Mouse (Mus musculus) liver, adult 2 months (tissue): ENCODE results near the gene Arv1. TPM values are rescaled to one million over a fixed set of nuclear protein-coding genes. Genes with fewer than 3 reads are reported as not detected.

Source experiments
- DNase-seq: peaks from one replicate; pipeline ENCODE4 v3.0.0-alpha.2; 2011; ENCODE audit warnings: low read depth, low spot score; ENCODE audit errors: extremely low read depth
- H3K27ac ChIP-seq: fragments of 200-500 bp; replicated peaks from 2 replicates; pipeline ENCODE4 v1.5.1; 2012; ENCODE audit warnings: low read depth, mild to moderate bottlenecking, control low read depth, inconsistent platforms, low read length; ENCODE audit not compliant: insufficient read depth
- H3K27me3 ChIP-seq: fragments of 200-500 bp; 2 replicates; pipeline ENCODE4 v1.6.1; 2012; ENCODE audit warnings: mild to moderate bottlenecking, moderate library complexity, low read length, inconsistent platforms; ENCODE audit not compliant: control insufficient read depth, insufficient read depth
- H3K36me3 ChIP-seq: fragments of 200-500 bp; 2 replicates; pipeline ENCODE4 v1.6.1; 2012; ENCODE audit warnings: low read length, inconsistent platforms; ENCODE audit not compliant: control insufficient read depth, insufficient read depth
- H3K4me1 ChIP-seq: fragments of 200-500 bp; 2 replicates; pipeline ENCODE4 v1.6.1; 2011; ENCODE audit warnings: low read length; ENCODE audit not compliant: control insufficient read depth, insufficient read depth
- H3K4me3 ChIP-seq: fragments of 200-500 bp; 2 replicates; pipeline ENCODE4 v1.5.1; 2011; ENCODE audit warnings: low read depth, mild to moderate bottlenecking, control low read depth, low read length, moderate library complexity; ENCODE audit not compliant: insufficient read depth
- H3K79me2 ChIP-seq: fragments of 200-500 bp; 2 replicates; pipeline ENCODE4 v1.6.1; 2012; ENCODE audit warnings: inconsistent platforms, mild to moderate bottlenecking, low read length, moderate library complexity; ENCODE audit not compliant: control insufficient read depth, insufficient read depth
- H3K9ac ChIP-seq: fragments of 200-500 bp; 2 replicates; pipeline ENCODE4 v1.6.1; 2012; ENCODE audit warnings: low read depth, mild to moderate bottlenecking, control low read depth, inconsistent platforms, low read length
- CTCF ChIP-seq: fragments of 200-500 bp; IDR thresholded peaks from 2 replicates; pipeline ENCODE4 v1.5.1; 2011; ENCODE audit warnings: low read depth, low read length, control low read depth
- POLR2A ChIP-seq: fragments of 200-500 bp; IDR thresholded peaks from 2 replicates; pipeline ENCODE4 v1.6.1; 2011; ENCODE audit warnings: low read length, control low read depth; ENCODE audit not compliant: insufficient read depth; ENCODE audit errors: extremely low read depth
- WGBS: fragments of 180-500 bp; shearing (Covaris S2); methylation state at CpG from one replicate; pipeline ENCODE4 v1.1.7; 2018; 5-methylcytosine and 5-hydroxymethylcytosine counted together
- polyA plus RNA-seq: library from polyadenylated mRNA; depleted of rRNA; stranded (reverse); fragments of >200 nt; gene quantifications from 2 replicates; pipeline ENCODE4 v1.2.3, GENCODE M21; 2012
- total RNA-seq: library from RNA; depleted of rRNA; stranded (reverse); fragments of >200 nt; gene quantifications from 2 replicates; pipeline ENCODE4 v1.2.3, GENCODE M21; 2014

The Arv1 gene
- total and polyA plus RNA-seq, 2 experiments, result 1.7 to 6.8 TPM

- H3K4me1 ChIP-seq, result no peaks in the 10 kb centered on the region
- TF ChIP-seq CTCF (no peak), POLR2A (no peak)
- no peak overlapping the region for H3K27ac ChIP-seq
- WGBS, result 87% methylated on average over 3 of the region's 3 CpGs
- H3K9ac ChIP-seq, result no peak overlapping the region
- no peaks in the 10 kb centered on the region for H3K79me2 ChIP-seq
- no peak for DNase-seq
- H3K4me3 ChIP-seq, result no peak overlapping the region
- no peaks in the 10 kb centered on the region for H3K27me3 ChIP-seq
- peaks cover 5% of the 10 kb centered on the region for H3K36me3 ChIP-seq
Measured at GRCm38 (mm10) chr8:124735371-124735911, 13.5 kb downstream of the Arv1 start.

DNA sequence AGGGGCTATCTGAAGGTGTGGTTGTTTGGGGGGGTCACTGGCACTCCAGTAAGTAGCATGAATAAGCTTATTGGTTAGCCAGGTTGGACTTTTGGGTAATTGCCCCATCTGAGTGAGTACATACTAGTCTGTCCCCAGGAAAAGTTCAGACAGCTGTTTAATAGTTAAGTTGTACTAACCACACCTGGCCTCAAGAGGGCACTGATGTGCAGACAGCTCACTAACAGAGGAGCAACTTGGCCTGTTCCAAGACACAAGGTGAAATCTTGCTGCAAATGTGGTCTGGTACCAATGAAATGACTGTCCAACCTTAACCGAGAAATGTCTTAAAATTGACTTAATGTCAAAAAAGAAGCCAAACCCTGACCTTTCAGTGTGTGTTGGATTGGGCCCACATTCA lies 17.3 kb downstream of the Arv1 start:
- Histone ChIP-seq H3K9ac (no peak overlapping the region), H3K79me2 (no peaks in the 10 kb centered on the region), H3K27ac (no peak overlapping the region), H3K4me1 (no peaks in the 10 kb centered on the region), H3K27me3 (no peaks in the 10 kb centered on the region), H3K4me3 (no peak overlapping the region), H3K36me3 (no peaks in the 10 kb centered on the region)
- 58% methylated on average over 1 of the region's 1 CpGs for WGBS
- peak; percentile 82 for TF ChIP-seq CTCF
- TF ChIP-seq POLR2A, result no peak
- peak; percentile 55 for DNase-seq

DNA sequence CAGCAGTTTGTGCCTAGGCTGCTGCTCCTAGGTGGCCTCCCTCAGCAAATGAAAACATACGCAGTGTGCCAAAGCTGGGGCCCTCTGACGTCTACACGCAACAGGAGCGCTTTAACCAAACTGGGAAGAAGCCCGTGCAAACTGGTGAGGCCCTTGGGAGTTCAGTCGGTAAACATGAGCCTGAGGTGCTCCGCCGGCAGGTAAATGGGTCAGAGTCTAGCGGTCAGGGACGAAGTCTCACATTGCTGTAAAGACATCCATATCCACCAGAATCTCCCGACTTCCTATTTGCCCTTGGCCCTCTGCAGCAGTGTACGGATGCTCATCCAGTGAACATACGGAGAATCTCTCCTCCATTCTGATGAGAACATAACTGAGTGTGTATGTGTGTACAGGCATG lies 24.7 kb downstream of the Arv1 start:
- WGBS, result 22% methylated on average over 13 of the region's 13 CpGs
- no peak overlapping the region for H3K9ac ChIP-seq
- H3K27me3 ChIP-seq, result no peaks in the 10 kb centered on the region
- peaks cover 20% of the 10 kb centered on the region for H3K4me1 ChIP-seq
- H3K27ac ChIP-seq, result no peak overlapping the region; the same call in 1 of the 2 replicates
- peak; percentile 82 for DNase-seq
- H3K79me2 ChIP-seq, result no peaks in the 10 kb centered on the region
- TF ChIP-seq CTCF, result no peak
- H3K36me3 ChIP-seq, result no peaks in the 10 kb centered on the region
- H3K4me3 ChIP-seq, result no peak overlapping the region

DNA sequence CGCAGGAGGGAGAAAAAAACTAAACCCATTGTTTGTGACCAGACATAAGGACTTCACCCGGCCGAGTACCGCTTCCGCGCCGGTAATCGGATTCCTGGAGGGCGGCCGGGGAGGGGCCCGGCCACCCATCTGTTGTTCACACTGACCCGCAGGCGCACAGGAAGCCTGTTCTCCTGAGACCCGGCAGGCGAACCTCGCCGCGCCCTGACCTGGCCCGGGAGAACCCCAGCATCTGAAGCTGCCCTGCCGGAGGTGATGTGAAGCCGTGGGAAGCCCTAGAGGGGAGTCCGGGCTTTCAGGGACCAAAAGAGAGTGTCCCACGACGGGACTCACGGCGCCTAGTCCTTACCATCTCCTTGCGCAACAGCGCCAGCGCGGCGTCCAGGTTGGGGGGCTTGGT lies 29.3 kb downstream of the Arv1 start:
- no peak for DNase-seq
- no peak overlapping the region for H3K27ac ChIP-seq
- no peaks in the 10 kb centered on the region for H3K79me2 ChIP-seq
- TF ChIP-seq CTCF (no peak), POLR2A (no peak)
- H3K4me3 ChIP-seq, result peak overlapping the region; percentile 74
- peak overlapping the region; percentile 71 for H3K9ac ChIP-seq
- H3K4me1 ChIP-seq, result peaks cover 39% of the 10 kb centered on the region
- WGBS, result under 1% methylated on average over 31 of the region's 31 CpGs
- H3K36me3 ChIP-seq, result no peaks in the 10 kb centered on the region
- no peaks in the 10 kb centered on the region for H3K27me3 ChIP-seq

- H3K9ac ChIP-seq, result peak within 1 kb of the TSS; percentile 71
- DNase-seq, result peak; percentile 57
- no peak for TF ChIP-seq CTCF
- TF ChIP-seq POLR2A, result 0 out of 2 replicates have a peak, but pooled peaks have one; percentile 20
- H3K4me1 ChIP-seq, result peaks cover 33% of the 10 kb centered on the region
- WGBS, result 1% methylated on average over 41 of the region's 41 CpGs
- H3K27ac ChIP-seq, result no peak within 1 kb of the TSS
- H3K79me2 ChIP-seq, result no peaks in the 10 kb centered on the region
- H3K36me3 ChIP-seq, result no peaks in the 10 kb centered on the region
- no peaks in the 10 kb centered on the region for H3K27me3 ChIP-seq
- H3K4me3 ChIP-seq, result peak within 1 kb of the TSS; percentile 74
Measured at GRCm38 (mm10) chr8:124751709-124752173, 29.8 kb downstream of the Arv1 start, which contains the start of gene Fam89a. TSS of gene Fam89a (minus strand) at chr8:124751832.

- DNase-seq, result no peak
- 44% methylated on average over 21 of the region's 21 CpGs for WGBS
- no peak for TF ChIP-seq POLR2A
- no peak for TF ChIP-seq CTCF
- no peaks in the 10 kb centered on the region for H3K79me2 ChIP-seq
- H3K9ac ChIP-seq, result no peak overlapping the region
- H3K27ac ChIP-seq, result no peak overlapping the region
- peaks cover 29% of the 10 kb centered on the region for H3K4me1 ChIP-seq
- no peaks in the 10 kb centered on the region for H3K36me3 ChIP-seq
- no peak overlapping the region for H3K4me3 ChIP-seq
- no peaks in the 10 kb centered on the region for H3K27me3 ChIP-seq
Measured at GRCm38 (mm10) chr8:124752325-124752862, 30.5 kb downstream of the Arv1 start.
